Mouse (Mus musculus): ENCODE measurements around the gene B4galnt4.

B4galnt4 gene

DNA sequence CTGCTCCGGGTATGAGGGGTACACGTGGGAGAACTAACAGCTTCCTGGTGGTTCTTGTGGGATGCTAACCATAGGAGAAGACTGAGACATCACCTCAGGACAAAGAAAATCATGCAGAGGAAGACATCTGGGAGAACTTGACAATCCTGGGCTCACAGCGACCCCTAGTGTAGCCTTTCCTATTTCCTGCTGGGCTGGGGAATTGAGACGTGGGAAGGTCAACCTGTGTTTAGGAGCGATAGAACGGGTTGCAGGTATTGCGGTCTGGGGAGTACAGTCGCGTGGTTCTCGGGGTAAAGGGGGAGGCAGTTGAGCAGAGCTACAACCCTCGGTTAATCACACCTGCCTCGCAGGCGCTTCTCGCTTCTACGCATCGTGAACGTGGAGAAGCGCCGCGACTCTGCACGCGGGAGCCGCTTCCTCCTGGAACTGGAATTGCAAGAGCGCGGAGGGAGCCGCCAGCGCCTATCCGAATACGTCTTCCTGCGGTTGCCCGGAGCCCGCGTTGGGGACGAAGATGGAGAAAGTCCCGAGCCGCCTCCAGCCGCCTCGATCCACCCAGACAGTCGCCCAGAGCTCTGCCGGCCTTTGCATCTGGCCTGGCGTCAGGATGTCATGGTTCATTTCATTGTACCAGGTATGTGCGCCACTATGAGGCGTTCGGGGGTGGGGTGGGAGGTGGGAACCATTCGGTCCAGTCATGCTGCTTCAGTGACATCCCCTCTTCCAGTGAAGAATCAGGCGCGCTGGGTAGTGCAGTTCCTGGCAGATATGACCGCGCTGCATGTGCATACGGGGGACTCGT, 9.4 kb downstream of the B4galnt4 start:
- peak; percentile 83 for DNase-seq (ENCODE audit: extremely low spot score, low read depth, low spot score)

DNA sequence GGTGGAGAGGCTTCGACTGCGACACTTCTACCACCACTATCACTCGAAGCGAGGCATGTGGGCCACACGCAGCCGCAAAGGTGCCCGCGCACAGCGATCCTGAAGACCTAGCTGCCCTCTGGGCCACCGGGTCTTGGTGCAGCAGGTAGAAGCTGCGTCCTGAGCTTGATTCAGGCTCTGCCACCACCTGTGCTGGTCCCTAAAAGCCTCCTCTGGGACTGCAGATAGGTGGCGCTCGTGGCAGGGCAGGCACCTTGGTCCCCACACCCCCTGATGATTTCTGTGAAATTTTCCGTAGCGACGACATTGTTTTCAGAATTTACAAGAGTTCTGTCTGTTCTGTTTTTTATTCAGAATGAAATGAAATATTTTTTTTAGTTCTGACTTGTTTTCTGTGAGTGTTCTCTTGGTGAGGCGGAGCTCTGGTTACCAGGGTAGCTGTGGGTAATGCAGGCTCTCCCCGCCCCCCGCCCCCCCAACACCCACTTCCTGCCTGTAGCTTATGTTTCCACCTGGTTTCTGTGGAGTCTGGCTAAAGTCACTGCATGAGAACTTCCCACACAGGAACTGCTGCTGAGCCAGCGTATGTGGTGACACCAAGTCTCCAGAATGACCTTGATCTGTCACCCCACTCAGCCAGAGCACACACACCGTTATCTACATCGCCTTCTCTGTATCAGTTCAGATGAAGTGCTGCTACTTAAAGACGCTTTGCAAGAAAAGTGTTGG, 11.3 kb downstream of the B4galnt4 start:
- no peak for DNase-seq (ENCODE audit: extremely low spot score, low read depth, low spot score)

DNA sequence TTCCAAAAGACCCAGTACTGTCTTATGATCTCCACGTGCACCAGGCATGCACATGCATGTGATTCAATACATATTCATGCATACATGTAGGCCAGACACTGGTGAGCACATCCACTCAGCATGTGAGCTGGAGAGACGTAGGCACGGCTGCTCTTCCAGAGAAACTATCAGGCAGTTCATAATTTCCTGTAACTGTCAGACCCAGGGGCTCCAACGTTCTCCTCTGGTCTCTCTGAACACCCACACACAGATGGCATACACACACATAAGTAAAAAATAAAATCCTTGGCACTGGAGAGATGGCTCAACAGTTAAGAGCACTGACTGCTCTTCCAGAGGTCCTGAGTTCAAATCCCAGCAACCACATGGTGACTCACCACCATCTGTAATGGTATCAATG, 12.9 kb downstream of the B4galnt4 start:
- no peak for DNase-seq (ENCODE audit: extremely low spot score, low read depth, low spot score)

DNA sequence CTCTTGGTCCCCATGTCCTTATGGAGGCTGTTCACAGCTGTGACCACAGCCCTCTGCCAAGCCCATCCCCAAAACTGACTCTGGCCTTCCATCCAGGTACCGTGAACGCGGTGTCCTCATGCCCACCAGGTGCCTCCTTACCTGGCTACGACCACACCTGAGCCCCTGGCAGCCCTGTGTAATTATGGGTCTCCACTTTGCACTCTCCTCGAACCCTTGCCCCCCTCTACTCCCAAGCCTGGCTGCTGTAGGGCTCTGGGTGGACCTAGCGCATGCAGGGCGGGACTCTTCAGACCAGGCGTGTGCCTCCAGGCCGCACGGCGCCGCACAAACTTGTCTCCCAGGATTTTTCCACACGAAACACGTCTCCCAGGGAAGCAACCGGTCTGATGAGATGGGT, 16.9 kb downstream of the B4galnt4 start, which contains the start of gene Pkp3:
TSS of gene Pkp3 (plus strand) at position 378 of the 400 bp plus-strand sequence.
- no peak for DNase-seq (ENCODE audit: extremely low spot score, low read depth, low spot score)

DNA sequence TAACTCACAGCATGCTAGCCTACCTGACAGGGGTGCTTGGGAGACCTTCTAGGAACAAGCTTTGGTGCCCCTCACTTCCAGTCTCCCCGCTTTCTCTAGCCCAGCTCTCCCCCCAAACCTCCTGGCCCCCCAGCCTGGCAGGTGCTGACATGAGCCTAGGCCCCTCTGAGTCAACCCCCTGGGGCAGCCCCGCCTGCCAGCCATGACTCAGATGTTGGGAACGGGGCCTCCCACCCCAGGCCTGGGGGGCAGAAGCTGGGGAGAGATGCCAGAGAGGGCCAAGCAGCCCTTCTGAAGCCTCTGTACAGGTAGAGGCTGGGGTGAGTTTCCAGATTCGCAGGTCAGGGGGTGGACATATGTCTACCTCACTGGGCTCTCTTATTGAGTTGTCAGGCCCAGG, 18.0 kb downstream of the B4galnt4 start:
- no peak for DNase-seq (ENCODE audit: extremely low spot score, low read depth, low spot score)

DNA sequence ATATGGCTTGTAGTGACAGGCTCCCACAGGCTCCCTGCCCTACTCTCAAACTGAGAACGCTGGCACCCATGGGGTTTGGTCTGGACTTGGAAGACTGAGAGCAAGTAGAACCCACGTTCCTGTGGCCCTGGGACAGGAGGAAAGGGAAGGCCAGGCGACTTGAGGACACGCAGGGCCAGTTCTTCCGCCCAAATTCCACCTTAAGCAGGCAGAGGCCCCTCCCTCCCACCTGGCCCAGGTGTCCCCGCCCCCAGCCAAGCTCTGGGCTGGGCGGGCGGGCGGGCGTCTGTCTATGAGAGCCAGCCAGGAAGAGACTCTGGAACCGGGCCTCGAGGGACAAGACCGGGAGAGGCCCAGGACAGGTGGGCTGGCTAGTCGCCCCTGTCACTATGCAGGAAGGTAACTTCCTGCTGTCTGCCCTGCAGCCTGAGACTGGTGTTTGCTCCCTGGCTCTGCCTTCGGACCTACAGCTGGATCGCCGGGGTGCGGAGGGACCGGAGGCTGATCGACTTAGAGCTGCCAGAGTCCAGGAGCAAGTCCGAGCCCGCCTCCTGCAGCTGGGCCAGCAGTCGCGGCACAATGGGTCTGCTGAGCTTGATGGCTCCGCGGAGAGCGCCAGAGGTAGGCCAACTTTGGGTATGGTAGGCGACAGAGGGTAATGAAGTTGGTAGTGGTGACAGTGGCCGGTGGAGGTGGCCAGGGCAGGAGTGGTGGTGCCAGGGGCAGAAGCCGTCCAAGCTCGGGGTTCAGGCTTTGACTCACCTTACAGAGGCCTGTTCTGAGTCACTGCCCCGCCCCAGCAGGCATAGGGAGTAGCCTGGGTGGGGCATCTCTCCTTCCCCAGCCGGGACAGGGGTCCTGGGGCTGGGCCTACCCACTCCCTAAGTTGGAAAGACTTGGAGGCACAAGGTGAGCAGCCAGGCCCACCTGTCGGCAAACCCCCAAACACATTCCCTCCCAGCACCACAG, 18.9 kb downstream of the B4galnt4 start:
- DNase-seq (ENCODE audit: extremely low spot score, low read depth, low spot score) = no peak

DNA sequence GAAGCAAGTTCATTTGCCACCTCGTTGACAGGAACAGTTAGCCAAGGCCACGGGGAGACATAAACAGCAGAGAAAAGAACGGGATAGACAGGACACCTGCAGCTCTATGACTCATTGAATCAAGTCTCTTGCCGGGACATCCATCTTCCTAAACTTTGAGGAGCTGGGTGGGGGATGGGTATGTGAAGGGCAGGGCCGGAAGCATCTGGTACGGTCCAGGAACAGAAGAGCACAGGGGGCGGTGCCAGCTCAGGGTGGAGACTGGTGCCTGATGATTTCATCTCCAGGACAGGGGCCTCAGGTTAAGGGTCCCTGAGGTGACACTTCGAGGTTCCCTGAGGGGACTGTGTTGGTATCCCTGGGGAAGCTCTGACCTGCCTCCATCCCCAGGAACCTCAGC, 27.0 kb downstream of the B4galnt4 start:
- no peak for DNase-seq (ENCODE audit: extremely low spot score, low read depth, low spot score)

DNA sequence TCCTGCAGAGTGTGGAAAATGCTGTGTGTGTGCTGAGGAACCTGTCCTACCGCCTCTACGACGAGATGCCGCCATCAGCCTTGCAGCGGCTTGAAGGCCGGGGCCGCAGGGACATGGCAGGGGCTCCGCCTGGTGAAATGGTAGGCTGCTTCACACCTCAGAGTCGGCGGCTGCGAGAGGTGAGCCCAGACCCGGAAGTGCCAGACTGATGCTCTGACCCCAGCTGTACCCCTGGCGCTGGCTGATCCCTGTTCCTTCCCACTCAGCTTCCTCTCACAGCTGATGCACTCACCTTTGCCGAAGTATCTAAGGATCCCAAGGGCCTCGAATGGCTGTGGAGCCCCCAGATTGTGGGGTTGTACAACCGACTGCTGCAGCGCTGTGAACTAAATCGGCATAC, 27.6 kb downstream of the B4galnt4 start:
- DNase-seq (ENCODE audit: extremely low spot score, low read depth, low spot score) = no peak

DNA sequence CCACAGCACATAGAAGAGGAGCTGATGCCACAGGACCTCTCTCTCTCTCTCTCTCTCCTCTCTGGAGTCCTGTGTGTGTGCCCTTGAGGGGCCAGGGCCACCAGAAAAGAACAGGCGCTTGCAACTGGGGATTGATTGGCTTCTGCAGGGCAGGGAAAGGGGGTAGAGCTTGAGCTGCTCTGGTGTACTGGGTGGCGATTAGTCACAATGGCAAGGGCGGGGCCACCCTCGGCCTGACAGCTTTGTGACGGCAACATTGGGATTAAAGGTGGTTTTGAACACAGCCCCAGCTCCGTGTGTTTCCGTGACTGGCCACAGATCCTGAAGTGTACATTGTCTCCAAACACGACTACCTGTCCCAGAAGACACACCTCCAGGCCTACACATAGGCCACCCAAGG, 29.3 kb downstream of the B4galnt4 start:
- DNase-seq (ENCODE audit: extremely low spot score, low read depth, low spot score) = no peak

DNA sequence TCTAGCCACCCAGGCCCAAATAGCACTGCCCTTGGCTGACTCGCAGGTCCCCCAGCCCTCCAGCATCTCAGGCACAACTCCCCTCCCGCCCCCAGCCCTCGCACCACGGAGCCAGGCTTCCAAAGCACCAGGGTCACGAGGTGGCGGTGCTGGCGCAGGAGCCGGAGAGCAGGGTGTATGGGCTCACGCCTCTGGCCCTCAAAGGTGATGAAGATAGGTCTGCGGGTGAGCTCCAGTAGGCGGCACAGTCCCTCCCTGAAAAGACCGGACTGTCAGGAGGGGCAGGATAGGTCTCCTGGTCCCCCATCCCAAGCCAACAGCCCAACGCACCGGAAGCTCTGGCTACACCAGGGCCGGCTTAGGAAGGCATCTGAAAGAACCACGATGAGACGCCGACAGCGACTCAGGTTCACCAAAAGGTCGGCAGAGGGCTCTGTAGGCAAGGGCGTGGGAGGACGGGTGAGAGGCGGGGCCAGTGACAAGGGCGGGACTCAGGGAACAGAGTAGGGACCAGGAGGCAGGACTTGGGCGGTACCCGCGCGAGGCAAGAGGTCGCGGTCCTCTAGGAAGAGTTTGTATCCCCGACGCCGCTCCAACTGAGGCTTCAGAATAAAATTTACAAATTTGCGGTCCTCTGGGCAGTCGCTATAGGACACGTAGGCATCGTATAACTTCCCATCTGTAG, 31.3 kb downstream of the B4galnt4 start:
- peak; percentile 28 for DNase-seq (ENCODE audit: extremely low spot score, low read depth, low spot score)

DNA sequence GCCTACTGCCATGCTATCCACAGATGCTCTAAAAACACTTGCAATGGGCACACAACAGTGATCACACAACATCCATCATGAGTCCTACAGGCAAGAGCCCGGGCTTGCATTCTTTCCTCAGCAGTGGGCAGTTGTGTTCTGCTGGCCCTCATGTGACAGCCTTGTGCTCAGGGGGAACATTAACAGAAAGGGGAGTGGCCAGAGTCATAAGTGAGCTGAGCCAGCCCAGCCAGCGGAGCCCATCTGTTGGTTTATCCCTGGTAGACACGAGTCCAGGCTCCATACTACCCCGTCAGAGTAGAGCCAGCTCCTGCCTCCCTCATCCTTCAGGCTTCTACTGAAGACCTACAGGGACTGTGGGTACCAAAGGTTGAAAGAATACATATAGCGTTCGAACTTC, 33.0 kb downstream of the B4galnt4 start:
- no peak for DNase-seq (ENCODE audit: extremely low spot score, low read depth, low spot score)

DNA sequence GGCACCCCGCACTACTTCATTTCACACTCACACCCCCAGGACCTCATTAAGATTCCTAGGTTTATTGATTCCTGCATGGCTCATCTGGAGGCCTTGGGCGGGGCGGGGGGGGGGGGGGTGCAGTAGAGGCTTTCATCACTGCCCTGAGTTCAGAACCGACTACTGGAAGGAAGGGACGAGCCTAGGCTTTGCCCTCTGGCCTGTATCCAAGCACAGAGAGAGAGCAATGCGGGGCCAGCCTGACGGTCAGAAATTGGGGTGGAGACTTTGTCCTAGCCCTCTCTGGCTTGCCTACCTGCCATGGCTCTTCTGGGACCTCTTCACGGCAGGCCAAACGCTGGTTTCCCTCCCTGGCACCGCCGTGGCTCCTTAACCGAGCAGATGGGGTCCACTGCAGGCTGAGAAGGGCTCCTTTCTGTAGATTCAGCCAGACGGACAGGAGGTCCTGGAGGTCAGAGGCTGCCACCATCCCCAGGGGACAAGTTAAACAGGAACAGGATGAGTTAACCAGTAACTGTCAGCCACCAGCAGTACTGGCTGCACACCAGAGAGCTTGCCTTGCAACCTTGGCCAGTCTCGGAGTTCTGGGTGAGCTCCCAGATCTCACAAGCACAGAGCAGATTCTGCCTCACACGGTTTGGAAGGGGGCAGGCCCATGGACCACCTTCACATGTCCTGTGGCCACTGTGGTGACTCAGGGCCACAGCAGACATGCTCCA, 33.7 kb downstream of the B4galnt4 start:
- no peak for DNase-seq (ENCODE audit: extremely low spot score, low read depth, low spot score)

DNA sequence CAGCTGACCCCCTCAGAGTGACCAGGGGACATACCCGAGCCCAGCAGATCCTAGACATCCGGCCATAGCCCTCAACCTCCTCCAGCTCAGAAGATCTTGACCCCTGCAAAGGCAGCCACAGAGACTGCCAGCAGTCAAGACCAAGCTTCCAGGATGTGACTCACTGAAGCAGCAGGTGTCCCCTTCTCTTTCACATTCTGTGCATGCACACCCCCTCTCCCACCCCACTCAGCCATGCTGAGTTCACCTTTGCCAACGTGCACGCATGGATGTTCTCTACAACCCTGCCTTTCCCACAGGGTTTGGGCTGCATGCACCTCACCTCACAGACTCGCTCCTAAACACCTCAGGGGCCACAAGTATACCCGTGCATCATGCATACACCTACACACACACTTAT, 35.1 kb downstream of the B4galnt4 start:
- DNase-seq (ENCODE audit: extremely low spot score, low read depth, low spot score) = no peak

DNA sequence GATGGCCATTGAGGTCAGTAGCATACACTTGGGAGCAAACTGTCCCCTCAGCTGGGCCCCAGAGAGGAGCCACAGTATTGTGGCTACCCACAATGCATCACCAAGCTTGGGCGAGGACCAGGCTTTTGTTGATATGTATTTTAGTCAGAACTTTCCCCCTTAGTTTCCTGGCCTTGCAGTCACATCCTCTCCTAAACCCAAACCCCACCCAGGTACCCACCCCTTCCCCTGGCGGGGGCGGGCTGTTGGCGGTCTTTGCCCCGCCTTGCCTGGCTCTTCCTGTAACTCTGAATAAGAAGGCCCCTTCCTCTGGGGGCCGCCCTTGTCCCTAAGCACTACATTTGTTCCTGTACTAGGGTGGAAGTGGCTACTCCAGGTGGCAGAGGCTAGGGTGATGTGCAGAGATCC, 35.7 kb downstream of the B4galnt4 start:
- no peak for DNase-seq (ENCODE audit: extremely low spot score, low read depth, low spot score)

DNA sequence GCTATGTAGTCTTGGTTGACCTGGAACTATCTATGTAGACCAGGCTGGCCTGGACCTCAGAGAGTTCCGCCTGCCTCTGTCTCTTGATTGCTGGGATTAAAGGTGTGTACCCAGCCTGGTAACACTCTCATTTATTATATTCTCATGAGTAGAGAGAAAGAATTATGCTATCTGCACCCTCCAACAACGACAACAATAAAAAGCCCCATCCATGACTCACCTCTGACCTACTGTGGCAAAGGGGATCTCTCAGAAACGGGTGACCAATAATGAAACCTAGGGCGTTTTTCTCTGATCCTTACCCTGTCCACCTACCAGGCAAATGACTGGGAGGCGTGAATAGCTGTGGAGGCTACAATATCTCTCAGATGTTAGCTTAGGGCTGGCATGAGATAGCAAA, 36.3 kb downstream of the B4galnt4 start:
- DNase-seq (ENCODE audit: extremely low spot score, low read depth, low spot score) = no peak

DNA sequence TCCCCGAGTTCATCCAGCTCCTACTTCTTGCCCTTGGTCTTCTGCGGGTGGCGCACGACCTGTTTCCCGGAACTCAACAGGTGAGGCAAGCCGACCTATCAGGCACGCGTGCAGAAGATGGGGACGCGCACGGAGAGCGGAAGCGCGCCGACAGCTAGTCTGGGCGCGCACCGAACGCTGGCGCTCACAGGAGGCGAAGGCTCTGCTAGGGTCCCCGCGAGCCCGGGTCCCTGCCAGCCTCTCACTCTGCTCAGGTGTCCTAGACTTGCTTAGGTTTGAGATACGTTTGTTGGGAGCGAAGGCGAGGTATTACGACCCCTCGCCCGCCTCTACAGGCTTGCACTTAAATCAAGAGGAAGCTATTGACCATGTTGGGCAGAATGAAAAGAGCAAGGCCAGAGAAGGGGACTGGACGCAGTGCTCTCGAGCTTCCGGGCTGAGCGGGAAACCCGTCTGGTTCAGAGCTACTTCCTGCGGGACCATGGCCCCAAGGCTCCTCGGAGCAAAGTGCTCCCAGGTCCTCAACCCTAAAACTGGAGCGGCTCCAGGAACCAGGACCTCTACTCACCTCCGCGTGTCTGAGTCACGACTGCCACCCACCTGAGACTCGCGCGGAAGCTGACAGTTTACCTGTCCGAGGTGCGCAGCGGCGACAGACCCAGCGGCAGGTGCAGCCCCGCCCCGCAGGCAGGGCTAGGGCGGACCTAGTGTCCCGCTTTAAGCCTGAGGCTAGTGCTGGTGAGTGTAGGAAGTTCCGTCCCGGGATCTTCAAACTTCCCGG, 39.2 kb downstream of the B4galnt4 start, which contains the start of gene Sigirr:
TSS of gene Sigirr (minus strand) at position 662 of the 781 bp plus-strand sequence.
- DNase-seq (ENCODE audit: extremely low spot score, low read depth, low spot score) = no peak

DNA sequence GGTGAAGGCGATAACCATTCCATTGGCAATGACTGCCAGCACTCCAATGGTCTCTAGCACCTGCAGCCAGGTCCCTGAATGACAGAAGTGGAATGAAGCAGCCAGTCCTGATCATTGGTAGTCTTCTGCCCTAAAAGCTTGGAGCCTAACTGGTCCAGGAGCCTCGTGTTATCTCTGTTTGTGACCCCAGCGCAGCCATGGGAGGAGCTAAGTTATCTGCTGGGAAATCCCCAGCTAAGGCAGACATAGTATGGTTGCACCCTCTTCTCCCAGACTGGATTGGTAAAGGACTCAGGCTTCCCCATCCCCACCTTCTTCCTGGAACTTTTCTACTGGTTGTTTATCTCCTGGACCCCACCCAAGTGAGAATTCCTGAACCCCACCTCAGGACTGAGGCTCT, 42.3 kb downstream of the B4galnt4 start:
- DNase-seq (ENCODE audit: extremely low spot score, low read depth, low spot score) = no peak

DNA sequence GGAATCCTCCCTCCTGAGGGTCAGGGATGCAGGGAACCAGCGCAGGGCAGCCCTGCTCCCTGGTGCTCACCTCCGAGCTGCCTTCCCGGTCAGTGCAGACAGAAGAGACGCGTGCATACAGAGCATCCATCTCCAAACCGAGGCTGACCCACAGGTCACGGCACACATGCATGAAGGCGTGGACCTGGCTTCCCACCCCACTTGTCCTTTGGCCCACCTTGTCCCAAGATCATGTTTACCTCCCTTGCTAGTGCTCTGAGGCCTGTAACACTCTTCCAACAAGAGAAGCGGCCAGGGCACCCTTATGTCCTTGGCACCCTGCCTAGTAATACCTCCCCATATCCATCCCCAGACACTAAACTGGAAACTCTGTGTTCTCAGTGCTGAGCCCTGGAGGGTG, 55.0 kb downstream of the B4galnt4 start:
- no peak for DNase-seq (ENCODE audit: extremely low spot score, low read depth, low spot score)

DNA sequence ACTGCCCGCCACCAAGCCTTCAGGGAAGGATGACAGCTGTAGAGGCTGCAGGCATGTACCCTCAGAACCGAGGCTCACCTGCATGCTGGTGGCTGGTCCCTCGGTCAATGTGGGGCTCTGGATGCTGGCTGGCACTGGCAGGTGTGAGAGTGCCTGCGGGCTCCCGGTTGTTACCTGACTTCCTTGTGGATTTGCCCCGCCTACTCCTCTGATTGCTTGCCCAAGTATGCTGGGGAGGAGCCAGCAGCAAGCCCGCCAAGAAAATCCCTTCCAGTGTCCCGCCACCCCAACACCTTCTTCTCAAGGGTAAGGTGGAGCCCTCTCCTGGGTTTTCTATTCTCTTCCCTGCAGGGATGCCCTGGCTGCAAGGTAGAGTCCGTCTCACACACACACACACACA, 56.7 kb downstream of the B4galnt4 start, which contains the start of gene Ano9:
TSS of gene Ano9 (minus strand) at position 171 of the 400 bp plus-strand sequence.
- no peak for DNase-seq (ENCODE audit: extremely low spot score, low read depth, low spot score)
